Mouse (Mus musculus): ENCODE measurements around the gene Capn10. TPM values are rescaled to one million over a fixed set of nuclear protein-coding genes. Genes with fewer than 3 reads are reported as not detected.

The Capn10 gene
- polyA plus RNA-seq (2017; shearing (Covaris generic)) = 10 to 100 TPM in 1 of 2 experiments, 1 to 10 TPM in 1; 7.8 to 12.5 TPM

DNA sequence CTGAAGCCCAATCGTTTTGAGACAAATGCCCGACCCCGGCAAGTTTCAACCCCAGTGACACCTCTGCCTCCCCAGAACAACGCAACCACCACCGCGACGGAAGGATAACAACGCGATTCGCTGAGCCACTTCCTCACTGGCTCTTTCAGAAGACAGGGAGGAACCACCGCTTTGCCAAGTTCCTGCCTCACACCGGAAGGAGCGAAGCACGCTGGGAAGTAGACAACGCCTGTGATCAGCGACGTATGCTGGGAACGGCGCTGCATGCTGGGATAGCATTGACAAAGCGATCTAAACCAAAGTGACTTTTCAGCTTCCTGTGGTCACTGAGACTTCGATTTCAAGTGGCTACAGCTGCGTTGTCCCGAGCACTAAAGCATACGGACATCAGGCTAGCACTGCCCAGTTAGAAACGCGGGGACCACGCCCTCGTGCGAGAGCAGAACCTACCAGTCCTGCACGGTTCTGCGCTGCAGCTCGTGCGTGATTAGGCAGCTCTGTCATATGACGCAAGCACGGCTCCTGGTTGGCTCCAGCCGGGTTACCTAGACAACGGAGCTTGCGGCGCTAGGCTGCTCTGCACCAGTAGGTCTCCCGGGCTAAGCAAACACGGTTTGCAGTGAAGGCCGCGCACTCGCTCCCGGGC is at the start of gene Capn10:
Capn10 (plus strand) TSS at position 195 of the 646 bp plus-strand sequence.
- peak; percentile 93 for ATAC-seq

DNA sequence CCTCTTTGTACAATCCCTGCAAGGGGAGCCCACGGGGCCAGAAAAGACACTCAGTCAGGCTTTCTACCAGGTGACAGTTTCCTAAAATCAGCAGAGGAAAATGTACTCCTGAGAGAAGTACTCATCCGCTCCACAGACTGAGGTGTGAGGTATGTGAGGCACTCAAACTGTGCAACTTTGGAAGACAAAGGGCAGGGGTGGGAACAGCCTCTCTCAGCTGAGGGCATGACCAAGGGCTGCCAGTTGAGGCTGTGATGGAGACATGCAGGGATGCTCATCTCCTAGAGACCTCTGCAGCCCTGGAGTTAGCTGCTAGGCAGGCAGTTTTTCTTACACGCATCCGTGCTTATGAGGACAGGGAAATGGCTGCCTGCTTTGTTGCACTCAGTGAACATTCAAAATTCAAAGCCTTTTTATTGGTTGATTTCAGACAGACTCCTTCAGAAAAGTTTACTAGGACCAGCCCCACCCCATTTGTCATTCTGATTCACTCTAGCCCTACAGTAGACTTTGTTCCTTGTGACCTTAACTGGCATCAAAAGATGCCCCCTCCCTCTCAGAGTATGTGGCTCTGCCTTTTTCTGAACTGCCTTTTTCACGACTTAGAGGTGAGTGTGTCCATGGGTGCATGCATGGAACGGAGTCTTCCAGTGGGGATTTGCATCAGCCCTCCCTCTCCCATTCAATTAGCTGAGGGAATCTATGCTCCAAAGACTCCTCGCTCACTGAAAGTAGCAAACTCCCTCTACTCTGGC is 45.1 kb upstream of the Capn10 start:
- ATAC-seq = no peak

DNA sequence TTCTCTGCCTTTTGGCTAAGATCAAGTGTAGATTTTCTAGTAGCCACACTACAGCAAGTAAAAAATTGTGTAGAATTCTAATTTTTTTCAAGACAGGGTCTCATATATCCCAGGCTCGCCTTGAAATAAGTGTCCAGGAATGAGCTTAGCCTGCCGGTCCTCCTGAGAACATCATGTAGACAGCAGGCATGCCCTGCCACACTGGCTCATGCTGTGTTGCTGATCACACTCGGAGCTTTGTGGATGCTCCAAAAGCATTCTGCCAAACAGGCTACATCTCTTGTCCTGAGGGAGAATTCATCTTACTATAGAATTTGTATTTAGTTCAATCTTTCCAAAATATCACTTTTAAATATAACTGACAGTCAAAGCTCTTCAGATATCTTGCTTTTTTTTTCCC is 41.4 kb upstream of the Capn10 start:
- ATAC-seq = no peak

DNA sequence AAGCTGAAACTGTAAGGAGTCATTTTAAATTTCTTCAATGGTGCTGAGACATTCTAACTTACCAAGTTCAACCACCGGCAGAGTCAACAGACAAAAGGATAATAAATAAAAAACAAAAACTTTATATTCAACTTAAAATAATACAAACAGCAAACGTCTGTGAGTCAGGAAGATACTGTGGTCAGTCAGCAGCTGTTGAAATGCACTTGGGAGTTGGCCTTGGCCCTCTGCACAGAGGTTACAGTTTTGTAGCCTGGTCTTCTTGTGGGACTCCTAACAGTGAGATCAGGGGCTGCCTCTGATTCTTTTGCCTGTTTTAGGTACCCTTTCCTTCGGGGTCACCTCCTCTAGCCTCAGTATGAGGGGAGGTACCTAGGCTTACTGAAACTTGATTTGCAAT is 40.3 kb upstream of the Capn10 start:
- no peak for ATAC-seq

DNA sequence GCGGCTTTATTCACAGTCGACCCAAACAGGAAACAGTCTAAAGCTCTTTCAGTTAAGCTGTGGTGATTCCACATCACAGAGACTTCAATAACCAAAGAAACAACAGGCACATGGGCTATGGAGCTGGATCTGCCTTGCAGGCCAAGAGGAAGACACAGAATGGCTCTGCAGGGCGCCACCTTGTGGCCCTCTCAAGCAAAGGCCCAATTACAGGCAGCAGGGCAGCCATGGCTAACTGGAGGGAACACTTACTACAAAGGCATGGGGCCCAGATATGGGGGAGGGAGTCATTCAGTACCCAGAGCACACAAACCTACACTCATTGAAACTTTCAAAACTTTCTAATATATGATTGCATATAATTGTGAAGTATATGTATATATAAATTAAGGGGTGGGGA is 39.1 kb upstream of the Capn10 start:
- peak; percentile 92 for ATAC-seq

DNA sequence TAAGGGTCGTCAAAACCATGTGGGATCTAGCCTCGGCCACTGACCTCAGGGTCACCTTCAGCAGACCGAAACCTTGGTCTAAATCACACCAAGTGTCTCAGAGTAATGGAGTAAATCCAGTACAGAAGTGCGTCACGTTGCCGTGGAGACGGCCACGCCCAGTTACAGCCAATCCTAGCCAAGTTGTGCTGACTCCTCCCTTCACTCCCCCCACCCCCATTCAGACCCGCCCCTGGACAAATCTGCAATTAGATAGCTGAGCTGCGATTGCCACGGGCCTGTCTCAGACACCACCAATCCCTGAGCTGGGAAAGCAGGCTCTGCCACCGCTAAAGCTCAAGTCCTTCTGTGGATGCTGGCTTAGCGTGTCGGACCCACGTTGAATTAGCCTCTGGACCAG is 31.4 kb upstream of the Capn10 start, which contains the start of gene Ankmy1:
Ankmy1 (minus strand) TSS at position 121 of the 400 bp plus-strand sequence.
- ATAC-seq = no peak

DNA sequence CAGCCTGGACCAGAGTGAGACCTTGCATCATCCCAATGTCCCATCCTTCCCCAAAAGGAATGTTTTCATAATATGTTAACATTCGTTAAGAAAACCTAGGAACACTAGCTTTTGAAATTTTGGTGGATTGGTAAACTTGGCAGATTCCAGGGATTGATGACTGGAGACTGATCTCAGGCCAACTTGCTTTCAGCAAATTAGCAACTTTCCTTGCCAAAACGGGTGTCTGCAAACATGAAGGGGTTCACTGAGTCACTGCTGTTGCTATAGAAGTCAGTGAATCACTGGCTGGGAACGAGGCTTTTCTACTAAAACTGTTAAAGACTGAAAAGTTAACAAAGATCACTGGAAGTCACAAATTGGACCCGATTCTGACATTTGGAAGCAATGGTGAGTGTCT is 30.5 kb upstream of the Capn10 start:
- ATAC-seq = no peak

DNA sequence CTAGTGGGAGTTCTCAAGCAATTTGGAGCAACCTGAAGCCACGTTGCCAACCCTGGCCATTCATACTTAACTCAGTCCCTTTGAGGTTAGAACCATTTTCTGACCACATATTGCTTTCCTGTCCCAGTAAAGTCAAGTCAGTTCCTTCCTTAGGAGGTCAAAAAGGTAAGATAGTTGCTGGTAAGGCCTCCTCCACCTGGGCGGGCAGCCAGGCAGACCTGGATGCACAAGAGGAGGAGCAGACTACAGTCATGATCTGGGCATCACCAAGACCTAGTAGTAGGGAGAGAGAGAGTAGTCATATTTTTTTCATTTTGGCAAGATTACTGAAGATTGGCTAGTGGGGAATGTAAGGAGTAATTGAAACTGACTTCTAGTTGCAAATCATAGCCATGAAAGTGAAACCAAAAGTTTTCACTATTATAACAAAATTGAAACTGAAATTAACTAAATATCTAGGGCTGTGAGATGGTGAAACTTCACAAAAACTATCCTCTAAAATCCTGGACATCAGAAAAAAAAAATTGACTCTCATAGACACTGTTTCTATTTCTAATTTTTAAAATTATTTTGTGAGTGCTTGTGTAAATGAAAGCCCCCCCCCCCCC is 28.4 kb upstream of the Capn10 start:
- ATAC-seq = no peak

DNA sequence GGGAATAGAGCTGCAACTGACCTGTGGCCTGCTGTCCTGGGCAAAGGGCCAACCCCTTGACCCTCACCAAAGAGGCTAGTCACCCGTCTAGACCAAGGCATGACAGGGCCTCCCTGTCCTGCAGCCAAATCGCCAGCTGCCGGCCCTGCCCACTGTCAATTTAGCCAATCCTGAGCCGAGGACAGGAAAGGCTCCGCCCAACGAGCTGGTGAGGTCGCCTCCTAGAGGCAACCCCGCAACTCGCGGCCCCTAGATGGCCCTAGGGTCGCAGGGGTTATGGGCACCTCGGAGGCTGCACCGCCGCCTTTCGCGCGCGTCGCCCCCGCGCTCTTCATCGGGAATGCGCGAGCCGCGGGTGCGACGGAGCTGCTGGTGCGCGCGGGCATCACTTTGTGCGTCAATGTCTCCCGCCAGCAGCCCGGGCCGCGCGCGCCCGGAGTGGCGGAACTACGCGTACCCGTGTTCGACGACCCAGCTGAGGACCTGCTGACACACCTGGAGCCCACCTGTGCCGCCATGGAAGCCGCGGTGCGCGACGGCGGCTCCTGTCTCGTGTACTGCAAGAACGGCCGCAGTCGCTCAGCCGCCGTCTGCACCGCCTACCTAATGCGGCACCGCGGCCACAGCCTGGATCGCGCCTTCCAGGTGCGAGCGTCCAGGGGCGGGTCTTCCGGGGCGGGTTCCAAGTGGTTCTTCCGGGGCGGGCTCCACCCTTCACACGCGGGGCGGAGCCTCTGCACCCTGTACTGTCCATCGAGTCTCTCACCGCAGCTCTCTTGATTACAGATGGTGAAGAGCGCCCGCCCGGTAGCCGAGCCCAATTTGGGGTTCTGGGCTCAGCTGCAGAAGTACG is 27.2 kb upstream of the Capn10 start, which contains the start of gene Dusp28:
Dusp28 (plus strand) TSS at position 203 of the 853 bp plus-strand sequence.
- ATAC-seq = peak; percentile 72

DNA sequence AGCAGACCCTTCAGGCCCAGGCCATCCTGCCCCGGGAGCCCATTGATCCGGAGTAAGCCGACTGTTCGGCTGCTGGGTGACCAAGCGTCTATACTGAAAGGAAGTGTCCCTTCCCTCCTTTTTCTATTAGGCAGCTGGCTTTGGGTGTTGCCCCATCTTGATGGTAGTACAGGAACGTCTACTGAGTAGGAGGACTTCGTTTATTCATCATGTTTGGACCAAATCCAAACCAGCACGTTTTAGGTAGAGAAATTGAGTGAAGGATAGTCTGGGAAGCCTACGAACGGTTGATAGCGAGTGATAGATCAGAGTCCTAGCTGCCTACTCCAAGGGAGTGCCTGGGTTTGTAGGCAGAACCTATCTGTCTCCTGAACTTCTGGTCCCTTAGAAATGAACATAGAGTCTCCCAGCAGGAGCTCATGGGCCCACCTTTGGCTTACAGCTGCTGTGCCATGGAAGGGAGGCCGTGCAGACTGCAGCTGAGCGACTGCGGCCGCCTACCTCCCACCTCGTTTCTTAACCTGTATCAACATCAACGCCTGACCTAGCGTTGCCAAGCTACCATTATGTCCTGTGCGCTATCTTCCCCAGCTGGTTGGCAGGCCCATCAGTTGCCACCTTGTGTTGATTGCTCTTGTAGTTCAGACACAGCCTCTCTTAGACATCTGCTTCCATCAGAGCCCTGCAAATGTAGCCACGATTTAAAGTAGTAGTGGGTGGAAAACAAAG is 26.4 kb upstream of the Capn10 start:
- ATAC-seq = no peak

DNA sequence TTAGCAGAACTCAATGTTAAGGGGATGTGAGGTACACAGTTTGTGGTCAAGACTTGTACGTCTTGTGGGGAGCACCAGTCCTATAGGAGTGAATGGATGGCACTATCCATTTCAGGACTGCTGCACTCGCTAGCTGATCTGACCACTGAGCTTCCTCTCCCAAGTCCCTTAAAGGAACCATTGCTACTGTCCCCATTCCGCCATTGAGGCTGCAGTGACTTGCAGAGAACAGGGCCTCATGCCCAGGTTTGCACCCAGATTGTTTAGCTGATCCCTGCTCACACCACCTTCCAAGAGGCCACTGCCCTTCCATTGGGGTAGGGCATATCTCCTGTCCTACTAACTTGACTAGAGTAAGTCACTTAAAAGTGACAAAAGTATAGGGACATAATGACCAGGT is 25.5 kb upstream of the Capn10 start:
- no peak for ATAC-seq

DNA sequence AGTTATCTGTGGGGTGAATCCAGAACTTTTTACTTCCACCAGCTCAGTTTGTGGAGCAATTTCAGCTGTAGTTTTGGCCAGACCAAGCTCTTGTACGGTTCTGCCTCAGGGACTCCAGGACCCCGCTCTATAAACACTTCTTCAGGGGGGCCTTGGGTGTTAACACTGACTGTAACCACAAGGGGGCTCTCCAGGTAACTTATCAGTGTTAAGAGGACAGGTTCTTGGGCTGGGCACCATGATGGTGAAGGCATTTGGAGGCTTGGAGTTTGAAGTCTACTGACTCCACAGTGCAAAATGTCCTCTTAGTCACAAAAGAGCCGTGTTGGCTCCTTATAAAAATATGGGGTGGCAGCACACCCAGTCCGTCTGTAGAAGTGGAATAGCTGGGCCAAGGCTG is 25.1 kb upstream of the Capn10 start:
- no peak for ATAC-seq

DNA sequence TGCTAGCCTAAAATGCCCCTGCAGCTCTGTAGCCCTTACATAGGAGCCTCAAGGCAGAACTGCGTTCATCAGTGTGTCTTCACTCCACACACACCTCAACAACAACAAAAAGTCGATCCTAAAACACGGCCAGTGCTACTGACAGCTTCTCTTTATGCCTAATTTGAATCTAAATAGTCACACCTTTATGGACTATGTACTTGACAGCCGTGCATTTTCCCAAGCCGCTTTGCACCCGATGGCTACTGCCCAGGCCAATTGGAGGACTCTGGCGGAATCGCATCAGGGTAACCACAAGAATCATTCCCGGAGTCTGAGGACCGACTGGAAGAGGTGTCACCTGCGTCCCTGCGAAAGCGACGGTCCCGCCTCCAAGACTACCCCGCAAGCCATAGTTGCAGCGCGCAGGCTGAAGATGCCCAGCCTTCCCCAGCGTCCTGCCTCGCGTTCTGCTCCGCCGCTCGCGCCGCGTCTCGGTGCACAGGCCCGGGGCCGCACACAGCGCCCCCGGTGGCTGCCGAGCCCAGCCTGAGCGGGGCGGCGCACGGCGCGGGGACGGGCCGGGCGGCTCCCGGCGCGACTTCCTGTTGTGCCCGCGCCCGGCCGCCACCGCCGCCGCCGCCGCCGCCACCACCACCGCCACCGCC is 23.8 kb upstream of the Capn10 start, which contains the start of gene Rnpepl1:
Rnpepl1 (plus strand) TSS at position 545 of the 647 bp plus-strand sequence.
- peak; percentile 58 for ATAC-seq

DNA sequence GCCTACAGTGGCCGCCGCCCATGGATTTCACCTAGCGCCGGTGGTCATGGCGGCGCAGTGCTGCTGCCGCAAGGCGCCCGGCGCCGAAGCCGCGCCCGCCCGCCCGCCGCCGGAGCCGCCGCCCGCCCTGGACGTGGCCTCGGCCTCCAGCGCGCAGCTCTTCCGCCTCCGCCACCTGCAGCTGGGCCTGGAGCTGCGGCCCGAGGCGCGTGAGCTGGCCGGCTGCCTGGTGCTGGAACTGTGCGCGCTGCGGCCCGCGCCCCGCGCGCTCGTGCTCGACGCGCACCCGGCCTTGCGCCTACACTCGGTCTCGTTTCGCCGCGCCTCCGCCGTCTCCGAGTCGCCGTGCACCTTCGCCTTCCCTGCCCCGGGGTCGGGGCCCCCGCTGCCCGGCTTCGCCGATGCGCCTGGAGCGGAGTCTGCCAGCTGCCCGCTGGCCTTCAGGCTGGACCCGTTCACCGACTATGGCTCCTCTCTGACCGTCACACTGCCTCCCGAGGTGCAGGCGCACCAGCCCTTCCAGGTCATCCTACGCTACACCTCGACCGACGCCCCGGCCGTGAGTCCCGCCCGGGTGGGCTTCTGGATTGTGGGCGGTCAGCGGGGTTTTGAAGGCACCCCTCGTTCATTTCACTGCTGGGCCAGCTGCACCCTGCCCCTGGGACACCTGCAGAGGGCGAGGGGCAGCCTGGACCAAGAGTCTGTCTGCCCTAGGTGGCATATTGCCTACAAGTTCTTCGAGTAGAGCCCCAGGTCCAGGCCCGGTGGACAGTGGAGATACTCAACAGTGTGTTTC is 23.1 kb upstream of the Capn10 start:
- ATAC-seq = no peak

DNA sequence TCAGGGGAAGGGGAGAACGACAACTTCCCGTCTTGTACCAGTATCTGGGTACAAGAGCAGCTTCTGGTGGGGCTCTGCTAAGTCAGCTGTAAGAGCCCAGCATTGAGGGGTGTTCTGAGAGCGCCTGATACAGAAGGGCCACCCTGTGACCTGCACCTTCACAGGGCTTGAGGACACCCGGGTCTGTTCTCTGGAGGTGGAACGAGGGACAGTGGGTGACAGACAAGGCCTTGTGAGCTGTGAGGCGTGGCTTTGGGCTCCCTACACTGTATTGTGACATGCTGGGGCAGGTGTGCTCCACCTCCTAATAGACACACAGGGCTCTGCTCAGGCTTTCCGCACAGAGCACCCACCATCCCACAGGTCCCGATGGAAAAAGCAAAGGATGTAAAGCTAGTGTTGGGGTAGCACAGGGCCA is 22.4 kb upstream of the Capn10 start:
- no peak for ATAC-seq

DNA sequence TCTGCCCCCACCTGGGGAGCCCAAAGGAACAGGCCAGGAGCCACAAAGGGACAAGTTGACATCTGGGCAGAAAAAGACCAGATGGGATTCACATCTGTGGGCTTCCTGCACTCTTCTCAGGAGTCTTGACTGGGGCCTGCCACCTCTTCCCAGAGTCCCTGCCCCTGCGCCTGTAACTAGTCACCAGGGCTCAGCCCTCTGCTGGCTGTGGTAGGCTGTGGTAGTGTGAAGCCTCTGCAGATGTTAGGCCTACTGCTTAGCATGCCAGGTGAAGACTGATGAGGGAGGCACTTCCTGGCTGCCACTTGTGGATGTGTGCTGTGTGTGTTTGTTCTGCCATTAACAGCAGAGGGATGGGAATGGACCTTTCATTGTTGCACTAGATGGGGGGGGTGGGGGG is 21.9 kb upstream of the Capn10 start:
- peak; percentile 24 for ATAC-seq

DNA sequence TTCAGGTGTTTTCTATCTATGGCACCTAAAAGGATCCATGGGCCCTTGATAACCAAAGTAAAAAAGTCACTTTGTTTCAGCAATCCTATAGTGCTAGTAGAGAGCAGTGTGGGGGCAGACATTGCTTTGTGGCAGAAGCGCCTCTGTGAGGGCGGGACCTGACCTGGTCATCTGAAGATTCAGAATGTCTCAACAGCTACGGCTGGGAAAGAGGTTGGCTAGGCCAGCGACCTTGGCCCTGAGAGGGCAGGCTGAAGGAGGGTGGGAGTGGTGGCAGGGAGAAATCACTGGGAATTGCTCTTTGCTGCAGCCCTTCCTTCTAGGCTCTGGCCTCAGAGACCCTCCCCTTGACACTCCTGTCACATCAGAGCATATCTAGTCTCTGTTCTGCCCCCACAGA is 19.9 kb upstream of the Capn10 start:
- ATAC-seq = no peak

DNA sequence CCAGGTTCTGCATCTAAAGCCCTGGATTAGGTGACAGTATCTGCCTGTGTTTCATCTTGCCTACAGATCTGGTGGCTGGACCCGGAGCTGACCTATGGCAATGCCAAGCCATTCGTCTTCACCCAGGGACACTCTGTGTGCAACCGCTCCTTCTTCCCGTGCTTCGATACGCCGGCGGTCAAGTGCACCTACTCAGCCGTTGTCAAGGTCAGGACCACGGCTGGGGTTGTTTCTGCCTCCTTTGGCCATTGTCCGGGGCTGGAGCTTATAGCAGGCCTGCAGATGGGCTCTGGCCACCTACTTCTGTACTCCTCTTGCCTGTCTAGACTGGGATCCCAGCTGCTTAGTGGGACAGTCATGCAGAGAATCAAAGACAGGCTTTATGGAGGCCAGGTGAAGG is 19.2 kb upstream of the Capn10 start:
- ATAC-seq = no peak

DNA sequence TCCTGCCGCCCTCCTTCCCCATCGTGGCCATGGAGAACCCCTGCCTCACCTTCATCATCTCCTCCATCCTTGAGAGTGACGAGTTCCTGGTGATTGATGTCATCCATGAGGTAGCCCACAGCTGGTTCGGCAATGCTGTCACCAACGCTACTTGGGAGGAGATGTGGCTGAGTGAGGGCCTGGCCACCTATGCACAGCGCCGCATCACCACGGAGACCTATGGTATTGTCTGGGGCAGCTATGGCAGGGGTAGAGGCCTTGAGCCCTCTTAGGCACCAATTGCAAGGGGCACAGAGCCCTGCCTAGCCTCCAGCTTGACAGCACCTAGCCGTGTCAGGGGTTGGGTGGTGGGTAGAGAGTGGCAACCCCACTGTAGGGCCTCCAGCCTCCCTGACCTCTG is 17.5 kb upstream of the Capn10 start:
- ATAC-seq = no peak

DNA sequence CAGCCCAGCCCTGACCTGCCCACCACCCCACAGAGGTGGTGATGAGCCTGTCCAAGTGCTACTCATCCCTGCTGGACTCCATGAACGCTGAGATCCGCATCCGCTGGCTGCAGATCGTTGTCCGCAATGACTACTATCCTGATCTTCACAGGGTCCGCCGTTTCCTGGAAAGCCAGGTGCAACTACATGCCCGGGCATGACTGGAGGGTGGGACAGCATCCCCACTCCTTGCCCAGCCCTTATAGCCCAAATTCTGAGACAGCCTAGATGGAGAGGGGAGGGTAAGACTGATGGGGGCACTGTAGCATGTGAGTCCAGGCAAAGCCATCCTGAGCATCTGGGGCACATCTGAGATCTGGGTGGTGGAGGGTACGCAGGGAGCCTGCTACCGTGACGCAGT is 15.0 kb upstream of the Capn10 start:
- no peak for ATAC-seq

DNA sequence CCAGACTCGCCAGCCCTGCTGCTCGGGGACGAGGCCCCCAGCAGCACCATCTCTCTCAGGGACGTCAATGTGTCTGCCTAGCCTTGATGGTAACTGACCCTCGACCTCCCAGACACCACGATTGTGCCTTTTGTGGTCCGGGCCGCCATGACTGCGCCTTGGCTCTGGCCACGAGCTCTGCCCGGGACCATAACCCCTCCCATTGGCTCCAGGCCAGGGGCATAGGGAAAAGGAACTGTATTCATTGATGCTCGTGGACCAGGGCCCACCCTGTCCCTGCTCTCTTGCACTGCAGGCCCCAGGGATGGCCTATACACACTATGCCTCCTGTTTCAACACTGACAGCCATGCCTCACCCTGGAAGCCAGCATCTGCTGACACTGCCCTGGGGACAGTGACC is 14.4 kb upstream of the Capn10 start:
- no peak for ATAC-seq

Data from CD4-positive, CD25-positive, alpha-beta regulatory T cell, adult 4 months (primary cell).